Mouse (Mus musculus): ENCODE data around the gene Gm20481.
"Not testable (repeated sequence)": the region's sequence is repeated elsewhere in the genome, so short reads cannot be mapped to it uniquely, and the experiment has no call there.

Gm20481 gene

GRCm38 (mm10) chr17:34952378-34953040 lies 17.2 kb upstream of the Gm20481 start:
- peak; percentile 85 for DNase-seq

GRCm38 (mm10) chr17:34953258-34953657 lies 16.5 kb upstream of the Gm20481 start:
- no peak for DNase-seq

GRCm38 (mm10) chr17:34953904-34954303 lies 15.8 kb upstream of the Gm20481 start:
- no peak for DNase-seq

GRCm38 (mm10) chr17:34954831-34955230 lies 14.9 kb upstream of the Gm20481 start:
- DNase-seq, result no peak

GRCm38 (mm10) chr17:34955884-34956283 lies 13.8 kb upstream of the Gm20481 start:
- no peak for DNase-seq

- DNase-seq, result no peak
Measured at GRCm38 (mm10) chr17:34956340-34956739, 13.4 kb upstream of the Gm20481 start.

- not testable (repeated sequence) for DNase-seq
Measured at GRCm38 (mm10) chr17:34957291-34957690, 12.4 kb upstream of the Gm20481 start.

- DNase-seq, result not testable (repeated sequence)
Measured at GRCm38 (mm10) chr17:34957966-34958365, 11.7 kb upstream of the Gm20481 start.

- DNase-seq, result not testable (repeated sequence)
Measured at GRCm38 (mm10) chr17:34958734-34959129, 11.0 kb upstream of the Gm20481 start.

- DNase-seq, result peak; percentile 84
Measured at GRCm38 (mm10) chr17:34959130-34959778, 10.5 kb upstream of the Gm20481 start, which contains the start of gene Hspa1b. TSS of gene Hspa1b (minus strand) at chr17:34959238.

- peak; percentile 35 for DNase-seq
Measured at GRCm38 (mm10) chr17:34959881-34960515, 9.7 kb upstream of the Gm20481 start.

GRCm38 (mm10) chr17:34960702-34961493 lies 8.8 kb upstream of the Gm20481 start:
- DNase-seq, result no peak

GRCm38 (mm10) chr17:34962125-34962524 lies 7.6 kb upstream of the Gm20481 start:
- no peak for DNase-seq

GRCm38 (mm10) chr17:34962841-34963240 lies 6.9 kb upstream of the Gm20481 start:
- no peak for DNase-seq

GRCm38 (mm10) chr17:34964640-34965049 lies 5.1 kb upstream of the Gm20481 start:
- no peak for DNase-seq

GRCm38 (mm10) chr17:34965627-34966026 lies 4.1 kb upstream of the Gm20481 start:
- DNase-seq, result no peak

- DNase-seq, result not testable (repeated sequence)
Measured at GRCm38 (mm10) chr17:34970850-34971249, 1.1 kb downstream of the Gm20481 start.

- not testable (repeated sequence) for DNase-seq
Measured at GRCm38 (mm10) chr17:34971694-34972068, 2.0 kb downstream of the Gm20481 start.

- peak; percentile 82 for DNase-seq
Measured at GRCm38 (mm10) chr17:34972069-34972749, 2.5 kb downstream of the Gm20481 start, which contains the start of the genes Hspa1a and Hspa1l. TSS of gene Hspa1a (minus strand) at chr17:34972156. TSS of gene Hspa1l (plus strand) at chr17:34972703.

- DNase-seq, result no peak
Measured at GRCm38 (mm10) chr17:34975581-34976492, 6.1 kb downstream of the Gm20481 start.

GRCm38 (mm10) chr17:34977000-34977399 lies 7.3 kb downstream of the Gm20481 start:
- DNase-seq, result no peak

Data from lung, postnatal 14 days (tissue).